Mouse (Mus musculus) embryo, embryonic 10 days (tissue): ENCODE results near the gene Hacd3.
"Not testable (repeated sequence)": the region's sequence is repeated elsewhere in the genome, so short reads cannot be mapped to it uniquely, and the experiment has no call there.

Source experiments
- DNase-seq: peaks from one replicate; pipeline ENCODE4 v3.0.0-alpha.2; 2015; ENCODE audit warnings: low spot score

Hacd3 gene

DNA sequence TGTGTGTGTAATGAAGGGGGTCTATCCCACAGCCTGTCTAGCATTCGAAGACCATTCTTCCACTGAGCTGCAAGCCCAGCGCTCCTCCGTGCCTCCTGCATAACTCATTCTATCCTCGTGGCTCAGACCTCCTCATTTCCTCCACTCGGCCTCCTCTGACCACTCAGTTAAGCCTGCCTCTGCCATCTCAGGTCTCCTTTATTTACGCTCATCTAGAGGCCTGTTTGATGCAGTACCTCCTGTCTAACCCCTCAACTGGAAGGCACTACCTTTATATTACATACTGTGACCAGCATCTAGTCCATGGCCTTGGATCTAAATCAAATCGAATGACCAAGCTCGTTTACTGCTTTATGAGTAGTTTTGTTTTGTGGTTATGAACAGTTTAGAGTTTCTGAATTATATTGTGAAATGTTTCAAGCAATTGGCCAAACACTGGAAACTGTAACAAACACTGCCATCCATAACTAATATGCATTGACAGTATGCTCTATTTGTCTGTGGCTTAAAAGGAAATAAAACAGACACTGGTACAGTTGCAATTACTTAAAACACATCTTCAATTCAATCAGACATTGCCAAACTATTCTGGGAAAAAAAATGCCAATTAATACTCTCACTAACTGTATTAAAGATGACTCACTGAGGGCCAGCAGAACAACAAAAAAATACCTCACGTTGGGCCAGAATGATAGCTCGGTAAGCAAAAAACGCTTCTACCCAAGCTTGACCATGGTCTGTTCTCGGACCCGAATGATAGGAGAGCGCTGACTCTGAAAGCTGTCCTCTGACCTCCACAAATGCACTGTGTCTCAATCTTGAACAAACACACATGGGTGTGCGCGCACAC lies 4.3 kb downstream of the Hacd3 start:
- DNase-seq: no peak

DNA sequence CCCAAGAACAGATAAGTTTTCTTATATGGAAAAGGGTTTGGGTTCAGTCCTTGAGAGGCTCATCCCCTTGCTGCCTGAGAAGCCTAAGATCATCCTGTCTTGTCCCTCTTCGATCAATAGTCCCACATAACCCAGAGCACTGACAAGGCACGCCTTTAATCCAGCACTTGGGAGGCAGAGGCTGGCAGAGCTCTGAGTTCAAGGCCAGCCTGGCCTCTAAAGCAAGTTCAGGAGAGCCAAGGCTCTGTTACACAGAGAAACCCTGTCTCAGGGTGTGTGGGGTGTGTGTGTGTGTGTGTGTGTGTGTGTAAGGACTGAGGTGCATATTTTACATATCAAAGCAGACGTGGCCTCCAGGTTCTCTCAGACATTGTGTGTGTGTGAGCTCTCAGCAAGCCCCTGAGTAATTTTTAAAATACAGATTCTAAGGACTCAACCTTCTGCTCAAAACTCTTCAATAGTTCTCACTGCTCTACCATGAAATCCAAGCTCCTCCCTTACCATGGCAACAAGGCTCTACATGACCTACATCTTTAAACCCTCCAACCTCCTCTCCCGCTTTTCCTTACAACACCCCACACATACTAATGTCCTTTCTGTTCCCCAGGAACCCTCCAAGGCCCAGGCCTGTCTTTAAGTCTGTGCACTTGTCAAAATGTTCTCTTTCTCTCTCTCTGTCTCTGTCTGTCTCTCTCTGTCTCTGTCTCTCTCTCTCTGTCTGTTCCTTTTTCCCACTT lies 5.1 kb downstream of the Hacd3 start:
- no peak for DNase-seq

- DNase-seq: no peak
These were observed 5.9 kb downstream of the Hacd3 start for GRCm38 (mm10) chr9:65015461-65016222.

GRCm38 (mm10) chr9:65011304-65011703 lies 10.2 kb downstream of the Hacd3 start:
- DNase-seq: peak; percentile 38

GRCm38 (mm10) chr9:65010632-65011031 lies 10.9 kb downstream of the Hacd3 start:
- DNase-seq: no peak

DNA sequence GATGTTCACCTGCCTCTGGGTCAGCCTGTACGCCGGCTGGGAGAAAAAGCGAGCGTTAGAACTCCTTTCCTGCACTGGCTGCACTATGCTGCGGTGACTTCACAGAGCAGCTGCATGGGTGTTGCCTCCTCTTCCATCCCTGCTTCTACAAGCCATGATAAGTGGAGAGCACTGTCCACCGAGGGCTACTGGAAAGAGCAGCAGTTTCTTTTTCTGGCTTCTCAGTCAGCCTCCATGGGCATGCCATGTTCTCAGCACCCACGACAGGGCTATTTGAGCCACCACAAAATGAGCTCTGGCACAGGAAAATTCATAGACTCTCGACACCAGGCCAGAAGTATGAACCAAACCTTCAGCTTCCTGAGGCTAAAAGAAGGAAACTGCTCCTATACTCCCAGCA lies 15.8 kb downstream of the Hacd3 start:
- no peak for DNase-seq

DNA sequence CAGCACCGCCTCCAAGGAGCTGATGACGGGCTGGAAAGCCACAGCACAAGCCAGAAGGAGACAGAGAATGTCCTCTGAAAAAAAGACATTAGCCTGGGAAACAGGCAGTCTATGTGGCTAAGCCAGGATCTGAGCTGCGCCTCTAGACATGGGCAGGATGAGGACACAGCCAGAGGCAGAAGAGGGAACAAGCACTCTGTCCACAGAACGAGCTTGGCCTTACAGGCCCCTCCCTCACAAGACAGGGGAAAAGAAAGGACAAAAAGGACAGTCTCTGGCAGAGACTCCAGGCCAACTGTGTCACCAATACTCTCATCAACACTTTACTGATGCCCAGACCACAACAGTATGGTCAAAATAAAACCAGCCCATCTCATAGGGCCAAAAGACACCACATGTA lies 20.0 kb downstream of the Hacd3 start:
- no peak for DNase-seq

DNA sequence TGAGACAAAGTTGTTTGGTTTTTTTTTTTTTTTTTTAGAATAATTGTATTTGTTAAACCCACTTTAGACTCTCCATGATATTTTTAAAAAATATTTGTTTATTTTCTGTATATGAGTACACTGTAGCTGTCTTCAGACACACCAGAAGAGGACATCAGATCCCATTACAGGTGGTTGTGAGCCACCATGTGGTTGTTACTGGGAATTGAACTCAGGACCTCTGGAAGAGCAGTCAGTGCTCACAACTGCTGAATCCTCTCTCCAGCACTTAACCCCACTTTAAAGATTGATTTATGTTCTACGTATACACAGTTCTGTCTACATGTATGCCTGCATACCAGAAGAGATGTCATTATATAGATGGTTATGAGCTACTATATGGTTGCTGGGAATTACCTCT lies 26.0 kb downstream of the Hacd3 start:
- not testable (repeated sequence) for DNase-seq

DNA sequence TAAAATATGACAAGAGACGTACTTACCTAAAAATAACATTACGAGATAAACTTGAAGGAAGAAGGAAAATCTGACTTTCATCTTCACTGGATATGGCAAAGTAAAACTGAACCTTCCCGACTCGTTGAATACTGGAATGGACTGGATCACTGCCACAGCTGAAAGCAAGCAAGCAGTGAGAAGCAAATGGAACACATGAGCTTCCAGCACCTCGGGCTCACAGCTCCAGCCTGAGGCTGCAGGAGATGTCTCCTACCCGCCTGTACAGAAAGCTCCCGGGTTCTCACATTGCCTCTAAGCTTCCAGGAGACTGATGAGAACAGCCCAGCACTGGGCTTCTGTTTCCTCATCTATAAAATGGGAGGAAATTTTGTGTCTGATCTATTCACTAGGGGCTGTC lies 31.2 kb downstream of the Hacd3 start:
- no peak for DNase-seq

GRCm38 (mm10) chr9:64988443-64988842 lies 33.0 kb downstream of the Hacd3 start:
- no peak for DNase-seq

DNA sequence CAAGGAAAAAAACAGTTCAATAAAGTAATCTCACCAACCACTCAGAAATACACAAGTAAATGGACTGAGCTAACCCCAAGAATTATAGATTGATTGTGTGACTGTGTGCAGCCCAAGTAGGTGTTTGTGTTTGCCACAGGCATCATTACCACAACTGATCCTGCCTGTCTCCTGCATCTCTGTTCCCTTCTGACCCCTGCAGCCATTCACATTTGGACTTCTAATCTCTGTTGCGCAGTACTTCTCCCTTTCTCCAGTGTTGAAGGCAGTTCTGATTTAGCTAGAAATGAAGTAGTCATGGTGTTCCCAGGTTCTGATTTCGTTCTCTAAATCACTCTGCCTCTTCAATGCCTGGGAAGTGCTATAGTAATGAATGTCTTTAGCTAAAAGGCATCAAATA lies 33.8 kb downstream of the Hacd3 start:
- no peak for DNase-seq

DNA sequence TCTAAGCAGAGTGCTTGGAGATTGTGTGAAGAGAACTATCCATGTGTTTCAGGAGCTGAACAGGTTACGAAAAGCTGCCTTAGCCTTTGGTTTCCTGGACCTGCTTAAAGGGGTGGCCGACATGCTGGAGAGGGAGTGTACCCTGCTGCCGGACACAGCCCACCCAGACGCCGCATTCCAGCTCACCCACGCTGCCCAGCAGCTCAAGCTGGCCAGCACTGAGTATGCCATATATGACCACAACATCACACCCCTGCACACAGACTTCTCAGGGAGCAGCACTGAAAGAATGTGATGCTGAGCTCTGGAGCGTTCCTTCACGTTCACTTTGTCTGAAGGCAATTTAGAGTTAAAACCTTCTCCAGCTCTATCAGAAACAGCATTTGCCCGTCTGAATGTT lies 35.7 kb downstream of the Hacd3 start:
- DNase-seq: no peak

DNA sequence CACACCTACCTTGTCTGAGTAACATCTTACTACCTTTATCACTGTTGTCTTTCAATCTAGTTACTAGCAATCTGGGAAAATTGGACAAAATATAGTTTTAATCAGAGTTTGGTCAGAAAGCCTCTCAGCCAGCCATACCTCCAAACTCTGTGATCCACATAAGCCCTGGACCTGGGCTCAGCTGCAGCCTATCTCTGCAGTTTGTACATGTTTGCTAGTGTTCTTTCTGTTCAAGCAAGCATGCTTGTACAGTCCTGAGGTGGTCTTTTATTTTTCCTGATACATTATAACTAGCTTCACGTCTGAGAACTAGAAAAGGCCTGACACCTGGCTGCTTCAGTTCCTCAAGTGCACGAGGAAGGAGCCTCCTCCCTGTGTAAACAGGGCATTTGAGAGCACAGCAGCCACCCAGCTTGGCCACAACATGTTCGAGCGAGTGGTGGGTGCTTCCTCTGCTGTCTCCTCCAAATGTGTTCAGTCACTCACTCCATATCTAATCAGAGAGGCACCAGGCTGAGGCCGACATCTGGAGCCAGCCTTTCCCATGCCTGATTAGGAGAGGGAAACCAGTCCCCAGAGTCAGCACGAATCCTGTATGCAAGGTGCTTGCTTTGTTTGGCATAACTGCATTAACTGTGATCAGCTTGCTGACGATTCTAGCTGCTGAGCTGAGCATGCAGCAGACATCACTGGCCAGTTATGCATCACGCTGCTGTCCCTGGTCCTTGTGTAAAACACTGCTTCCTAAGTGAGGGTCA lies 36.3 kb downstream of the Hacd3 start:
- peak; percentile 36 for DNase-seq

DNA sequence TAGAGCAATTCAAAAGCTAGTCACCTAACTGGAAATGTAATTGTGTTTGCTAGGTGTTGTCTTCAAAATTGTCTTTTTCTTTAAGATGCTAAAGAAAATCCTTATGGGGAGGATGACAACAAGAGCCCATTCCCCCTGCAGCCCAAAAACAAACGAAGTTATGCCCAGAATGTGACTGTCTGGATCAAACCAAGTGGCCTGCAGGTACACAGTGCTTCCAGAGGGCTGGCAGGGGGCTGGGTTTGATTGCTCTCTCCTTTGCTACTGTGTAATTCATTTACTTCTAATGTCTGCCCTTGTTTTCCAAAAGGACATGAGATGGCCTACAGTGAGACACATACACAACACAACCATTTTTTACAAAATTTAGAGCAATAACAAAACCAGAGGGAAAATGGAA lies 39.6 kb downstream of the Hacd3 start:
- no peak for DNase-seq

DNA sequence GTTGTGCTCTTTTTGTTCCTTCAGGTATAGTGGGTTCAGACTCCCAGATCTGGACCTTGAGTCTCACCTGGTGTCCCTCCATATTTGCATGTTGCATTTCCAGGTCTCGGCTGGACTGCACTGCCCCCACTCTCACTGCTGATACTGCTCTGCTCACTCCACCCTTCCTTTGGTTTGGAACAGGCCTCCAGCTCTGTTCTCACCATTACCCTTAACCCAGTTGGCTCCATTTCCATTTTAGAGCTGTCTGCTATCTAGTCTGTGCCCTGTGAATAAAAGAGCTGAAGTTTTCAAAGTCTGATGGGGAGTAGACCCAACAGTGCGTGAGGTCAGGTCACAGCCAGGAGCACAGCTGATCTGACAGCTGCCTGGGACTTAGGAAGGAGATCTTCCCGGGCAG lies 40.9 kb downstream of the Hacd3 start:
- no peak for DNase-seq

- no peak for DNase-seq
These were observed 60.5 kb downstream of the Hacd3 start for GRCm38 (mm10) chr9:64960978-64961320.

GRCm38 (mm10) chr9:64960117-64960977 lies 61.1 kb downstream of the Hacd3 start, which contains the start of gene Ints14:
Gene Ints14, plus strand, starts transcription at chr9:64960905.
- peak; percentile 97 for DNase-seq

- DNase-seq: no peak
These were observed 64.2 kb downstream of the Hacd3 start for GRCm38 (mm10) chr9:64957276-64957675.

- DNase-seq: no peak
These were observed 65.2 kb downstream of the Hacd3 start for GRCm38 (mm10) chr9:64956337-64956736.

- no peak for DNase-seq
These were observed 68.3 kb downstream of the Hacd3 start for GRCm38 (mm10) chr9:64953190-64953589.

GRCm38 (mm10) chr9:64952055-64952454 lies 69.4 kb downstream of the Hacd3 start:
- no peak for DNase-seq
